In the genomic region with DNA sequence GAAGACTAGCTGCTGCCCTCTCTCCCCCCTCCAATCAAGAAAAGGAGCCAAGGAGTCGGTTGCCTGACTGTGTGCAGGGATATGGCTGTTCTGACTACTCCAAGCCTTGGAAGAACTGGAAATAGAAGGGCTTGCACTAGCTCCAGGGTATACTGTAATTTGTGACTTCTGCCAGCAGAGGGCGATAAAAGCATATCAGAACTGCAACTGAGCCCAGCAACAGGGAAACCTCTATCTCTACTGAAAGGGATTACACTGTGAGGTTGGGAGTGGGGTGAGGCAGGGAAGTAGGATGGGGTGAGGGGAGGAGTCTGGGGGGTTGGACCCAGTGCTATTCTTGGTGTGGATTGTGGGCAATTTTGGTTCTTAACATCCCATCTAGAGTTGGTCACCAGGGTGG, we compare ENCODE assay signal across 9 mouse cellular contexts. TPM values are rescaled to one million over a fixed set of nuclear protein-coding genes. Genes with fewer than 3 reads are reported as not detected.
DNase-seq lines count a peak whose midpoint lies in the region; ATAC-seq and TF ChIP-seq lines count a peak whose summit lies in the region.
"Had no signal": no experiment of that assay in that cellular context is flagged by ENCODE, and none has a peak within 500 bp of the region (broad histone marks: within the 10 kb centered on the region; RNA-seq: fewer than 3 reads in every experiment).

No protein-coding gene starts in this region.

- no peak overlapping the region for H3K4me3 ChIP-seq in embryonic facial prominence, embryonic 11.5 days (ENCODE audit: low read depth, low read length)
- no peak overlapping the region for H3K4me3 ChIP-seq in kidney, embryonic 16.5 days (ENCODE audit: low read length)
- no peak overlapping the region for H3K4me3 ChIP-seq in limb, embryonic 14.5 days (replicated peaks; ENCODE audit: low read length)
- H3K4me3 ChIP-seq in stomach, postnatal 0 days (ENCODE audit: low read depth, low read length), result no peak overlapping the region
- H3K4me3 ChIP-seq: erythroblast, embryonic 14.5 days had no signal

- no peak overlapping the region for H3K4me2 ChIP-seq in embryonic facial prominence, embryonic 11.5 days (ENCODE audit: low read depth, low read length)
- no peak overlapping the region for H3K4me2 ChIP-seq in kidney, embryonic 16.5 days (replicated peaks; ENCODE audit: low read depth, low read length)
- no peak overlapping the region for H3K4me2 ChIP-seq in limb, embryonic 14.5 days (replicated peaks; ENCODE audit: low read depth, low read length, severe bottlenecking)
- H3K4me2 ChIP-seq in stomach, postnatal 0 days (replicated peaks; ENCODE audit: low read depth), result no peak overlapping the region

- H3K9me3 ChIP-seq in embryonic facial prominence, embryonic 11.5 days (replicated peaks; ENCODE audit: control insufficient read depth, low read length), result no peaks in the 10 kb centered on the region
- no peaks in the 10 kb centered on the region for H3K9me3 ChIP-seq in kidney, embryonic 16.5 days (ENCODE audit: low read length)
- no peaks in the 10 kb centered on the region for H3K9me3 ChIP-seq in limb, embryonic 14.5 days (ENCODE audit: control insufficient read depth, low read length)
- H3K9me3 ChIP-seq in stomach, postnatal 0 days (ENCODE audit: control insufficient read depth, low read length), result no peaks in the 10 kb centered on the region

- peak; percentile 44 to 54 for DNase-seq in CD8-positive naive resting alpha-beta T cell, adult 2 months (ENCODE audit: low read depth in 2 of 2, low spot score in 2 of 2)
- peak; percentile 50 for DNase-seq in adrenal gland, postnatal 25 days
- DNase-seq in embryonic facial prominence, embryonic 11.5 days (ENCODE audit: low spot score), result peak; percentile 86
- peak; percentile 42 to 64 for DNase-seq in heart, adult 9 months (ENCODE audit: low spot score in 2 of 2)
- DNase-seq in limb, embryonic 14.5 days (ENCODE audit: low spot score), result peak; percentile 70
- DNase-seq in natural killer cell, adult 2 months (ENCODE audit: low spot score in 2 of 2), result peak; percentile 37 to 60
- peak; percentile 67 for DNase-seq in stomach, postnatal 0 days (ENCODE audit: low spot score)

- no peak for TF ChIP-seq EP300 in stomach, postnatal 0 days (optimal IDR thresholded peaks at IDR 0.05)

- peak; percentile 90 for TF ChIP-seq CTCF in stomach, postnatal 0 days (IDR thresholded peaks at IDR 0.05; ENCODE audit: low read depth)

- ATAC-seq in embryonic facial prominence, embryonic 11.5 days (replicated peaks; ENCODE audit: insufficient number of reproducible peaks, low FRiP score, low TSS enrichment, low read depth), result peak; percentile 53; the same call in 1 of the 2 replicates
- 0 out of 2 replicates have a peak, but pooled peaks have one; percentile 51 for ATAC-seq in kidney, embryonic 16.5 days (ENCODE audit: low FRiP score, low TSS enrichment)
- ATAC-seq in limb, embryonic 14.5 days (ENCODE audit: low FRiP score, low read depth), result peak; percentile 46; the same call in 1 of the 2 replicates
- ATAC-seq in stomach, postnatal 0 days (ENCODE audit: low FRiP score, low TSS enrichment), result peak; percentile 42; the same call in 1 of the 2 replicates

- no peak overlapping the region for H3K9ac ChIP-seq in embryonic facial prominence, embryonic 11.5 days (replicated peaks; ENCODE audit: low read length)
- H3K9ac ChIP-seq in kidney, embryonic 16.5 days (replicated peaks; ENCODE audit: low read length), result no peak overlapping the region
- no peak overlapping the region for H3K9ac ChIP-seq in limb, embryonic 14.5 days (ENCODE audit: low read depth, low read length, severe bottlenecking)
- H3K9ac ChIP-seq in stomach, postnatal 0 days (ENCODE audit: low read length), result no peak overlapping the region

- WGBS in embryonic facial prominence, embryonic 11.5 days, result 12% methylated on average over 2 of the region's 2 CpGs
- WGBS in kidney, embryonic 16.5 days, result 0% methylated on average over 2 of the region's 2 CpGs
- 6% methylated on average over 2 of the region's 2 CpGs for WGBS in limb, embryonic 14.5 days
- 13% methylated on average over 2 of the region's 2 CpGs for WGBS in stomach, postnatal 0 days

- H3K36me3 ChIP-seq in embryonic facial prominence, embryonic 11.5 days (replicated peaks; ENCODE audit: control insufficient read depth, insufficient read depth, low read depth, low read length), result no peaks in the 10 kb centered on the region
- no peaks in the 10 kb centered on the region for H3K36me3 ChIP-seq in kidney, embryonic 16.5 days (ENCODE audit: insufficient read depth, low read length)
- H3K36me3 ChIP-seq in limb, embryonic 14.5 days (ENCODE audit: control insufficient read depth, insufficient read depth, low read length), result no peaks in the 10 kb centered on the region
- H3K36me3 ChIP-seq in stomach, postnatal 0 days (ENCODE audit: control insufficient read depth, insufficient read depth, low read length), result no peaks in the 10 kb centered on the region

- H3K4me1 ChIP-seq in embryonic facial prominence, embryonic 11.5 days (ENCODE audit: control insufficient read depth, insufficient read depth, low read length), result no peaks in the 10 kb centered on the region
- no peaks in the 10 kb centered on the region; the same call in 1 of the 2 replicates for H3K4me1 ChIP-seq in kidney, embryonic 16.5 days (ENCODE audit: insufficient read depth, low read length)
- H3K4me1 ChIP-seq in limb, embryonic 14.5 days (ENCODE audit: control insufficient read depth, insufficient read depth, low read length), result no peaks in the 10 kb centered on the region; the same call in 1 of the 2 replicates
- no peaks in the 10 kb centered on the region for H3K4me1 ChIP-seq in stomach, postnatal 0 days (replicated peaks; ENCODE audit: control insufficient read depth, insufficient read depth)

- no peak for TF ChIP-seq POLR2A in limb, embryonic 14.5 days (IDR thresholded peaks at IDR 0.05; ENCODE audit: borderline replicate concordance, extremely low read depth, insufficient read depth, insufficient read length)

- peaks cover 6% of the 10 kb centered on the region; the same call in 1 of the 2 replicates for H3K27me3 ChIP-seq in embryonic facial prominence, embryonic 11.5 days (ENCODE audit: control insufficient read depth, insufficient read depth, low read length)
- peaks cover 15% of the 10 kb centered on the region for H3K27me3 ChIP-seq in kidney, embryonic 16.5 days (ENCODE audit: insufficient read depth, low read length)
- 0 out of 2 replicates have a peak, but pooled peaks cover 3% of the 10 kb centered on the region for H3K27me3 ChIP-seq in limb, embryonic 14.5 days (ENCODE audit: control insufficient read depth, insufficient read depth, low read length)
- H3K27me3 ChIP-seq in stomach, postnatal 0 days (ENCODE audit: control insufficient read depth, insufficient read depth, low read length), result no peaks in the 10 kb centered on the region

- H3K27ac ChIP-seq in embryonic facial prominence, embryonic 11.5 days (replicated peaks; ENCODE audit: low read depth, low read length), result no peak overlapping the region
- no peak overlapping the region for H3K27ac ChIP-seq in kidney, embryonic 16.5 days (ENCODE audit: low read length)
- no peak overlapping the region for H3K27ac ChIP-seq in limb, embryonic 14.5 days (replicated peaks; ENCODE audit: low read depth, low read length)
- H3K27ac ChIP-seq in stomach, postnatal 0 days (replicated peaks), result no peak overlapping the region

RNA-seq across cellular contexts. Expression of a gene that starts 9.8 kb away (rescaled TPM):
- total RNA-seq in adrenal gland, postnatal 25 days (2021), result not detected in 2 replicates
- polyA plus RNA-seq in embryonic facial prominence, embryonic 11.5 days (2014; fragmentation: Nextera tagmentation; extraction: Ambion mirVana), result not detected in 2 replicates
- not detected in 2 replicates for polyA plus RNA-seq in kidney, embryonic 16.5 days (2015; fragmentation: Nextera tagmentation; extraction: Ambion mirVana)
- not detected in 2 replicates for polyA plus RNA-seq in limb, embryonic 14.5 days (2012; rRNA removed)
- polyA plus RNA-seq in limb, embryonic 14.5 days (2014; fragmentation: Nextera tagmentation; extraction: Ambion mirVana), result not detected in 2 replicates
- polyA plus RNA-seq in stomach, postnatal 0 days (2015; fragmentation: Nextera tagmentation; extraction: Ambion mirVana), result not detected in 2 replicates
- polyA plus RNA-seq: erythroblast, embryonic 14.5 days had no signal

RNA-seq across cellular contexts. Expression of a gene that starts 57.6 kb away (rescaled TPM):
- not detected in 2 replicates for total RNA-seq in adrenal gland, postnatal 25 days (2021)
- polyA plus RNA-seq in embryonic facial prominence, embryonic 11.5 days (2014; fragmentation: Nextera tagmentation; extraction: Ambion mirVana), result not detected in 2 replicates
- polyA plus RNA-seq in kidney, embryonic 16.5 days (2015; fragmentation: Nextera tagmentation; extraction: Ambion mirVana), result 0.15 TPM in 1 of 2 replicates, not detected in the other
- not detected in 2 replicates for polyA plus RNA-seq in limb, embryonic 14.5 days (2012; rRNA removed)
- not detected in 2 replicates for polyA plus RNA-seq in limb, embryonic 14.5 days (2014; fragmentation: Nextera tagmentation; extraction: Ambion mirVana)
- not detected in 2 replicates for polyA plus RNA-seq in stomach, postnatal 0 days (2015; fragmentation: Nextera tagmentation; extraction: Ambion mirVana)
- polyA plus RNA-seq: erythroblast, embryonic 14.5 days had no signal
